Mouse (Mus musculus) G1E (cell line): ENCODE results near the gene Atxn2.

Source experiments
- CTCF ChIP-seq: IDR thresholded peaks from 2 replicates; pipeline ENCODE4 v1.5.1; 2012; ENCODE audit warnings: low read depth, low read length, inconsistent platforms, mixed read lengths
- TAL1 ChIP-seq: conservative IDR thresholded peaks from 2 replicates; pipeline ENCODE4 v1.6.1; 2012; ENCODE audit warnings: low read depth, low read length, inconsistent platforms, mixed read lengths

DNA sequence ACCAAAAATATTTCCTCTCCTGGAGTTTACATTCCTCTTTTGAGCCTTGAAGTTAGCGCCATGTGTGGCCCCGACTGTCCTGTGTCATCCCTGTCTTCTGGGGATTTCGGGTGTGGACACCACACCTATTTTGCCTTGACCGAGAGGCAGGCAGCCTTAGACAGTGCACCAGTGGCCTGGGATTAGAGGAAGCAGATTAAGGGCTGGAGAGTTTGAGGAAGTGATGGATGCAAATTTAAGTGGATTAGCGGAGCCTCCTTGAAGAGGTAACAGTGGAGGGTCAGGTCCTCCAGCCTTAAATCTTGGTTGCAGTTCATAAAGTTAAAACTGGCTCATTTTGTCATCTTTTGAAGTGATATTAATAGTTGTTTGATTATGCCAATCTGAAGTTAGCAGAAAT lies 7.3 kb downstream of the Atxn2 start:
- no peak for TF ChIP-seq CTCF
- TF ChIP-seq TAL1: no peak
